Mouse (Mus musculus) ovary, adult 18-20 months (tissue): Measurements from ENCODE around the gene Slc5a11.

Experiments used
- DNase-seq: peaks from one replicate; pipeline ENCODE4 v3.0.0; 2022; ENCODE audit warnings: low spot score, mixed read lengths

Slc5a11 gene

DNA sequence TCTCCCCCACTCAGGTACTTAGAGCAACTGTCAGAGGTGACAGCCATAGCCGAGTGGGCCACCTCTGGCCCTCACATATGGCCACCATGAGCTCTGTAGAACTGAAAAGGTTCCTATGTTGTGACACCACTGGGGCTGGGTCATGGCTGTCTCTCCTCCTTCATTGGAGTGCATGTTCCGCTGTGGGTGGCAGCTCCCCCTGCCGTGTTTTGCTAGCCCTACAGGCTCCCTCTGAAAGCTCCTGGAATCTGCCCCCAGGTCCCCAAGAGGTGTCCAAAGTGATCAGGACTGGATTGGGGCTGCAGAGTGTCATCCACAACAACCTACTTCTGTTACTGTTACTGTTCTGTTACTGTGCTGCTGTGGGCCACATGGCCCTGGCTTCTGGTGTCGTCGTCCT is 2.3 kb upstream of the Slc5a11 start:
- DNase-seq: no peak

DNA sequence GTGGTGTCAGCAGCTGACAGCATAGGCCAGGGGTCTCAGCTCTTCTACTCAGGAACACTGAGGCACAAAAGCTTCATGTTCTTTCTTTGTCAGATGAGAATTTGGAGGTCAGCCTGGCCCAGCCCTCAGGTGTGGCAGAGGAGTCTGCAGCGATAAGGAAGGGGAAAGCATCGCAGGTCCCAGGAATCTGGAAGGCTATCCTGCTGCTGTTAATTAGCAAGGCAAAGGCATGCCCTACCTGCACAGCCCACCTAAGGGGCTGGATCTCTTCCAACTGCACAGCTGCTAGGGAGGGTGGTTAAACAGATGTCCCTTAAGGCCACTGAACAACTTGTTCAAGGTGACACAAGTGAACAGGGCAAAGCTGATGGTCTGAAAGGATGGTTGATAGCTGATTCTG is 558 bp downstream of the Slc5a11 start:
- DNase-seq: no peak

GRCm38 (mm10) chr7:123217448-123218354 is 3.1 kb downstream of the Slc5a11 start:
- no peak for DNase-seq

DNA sequence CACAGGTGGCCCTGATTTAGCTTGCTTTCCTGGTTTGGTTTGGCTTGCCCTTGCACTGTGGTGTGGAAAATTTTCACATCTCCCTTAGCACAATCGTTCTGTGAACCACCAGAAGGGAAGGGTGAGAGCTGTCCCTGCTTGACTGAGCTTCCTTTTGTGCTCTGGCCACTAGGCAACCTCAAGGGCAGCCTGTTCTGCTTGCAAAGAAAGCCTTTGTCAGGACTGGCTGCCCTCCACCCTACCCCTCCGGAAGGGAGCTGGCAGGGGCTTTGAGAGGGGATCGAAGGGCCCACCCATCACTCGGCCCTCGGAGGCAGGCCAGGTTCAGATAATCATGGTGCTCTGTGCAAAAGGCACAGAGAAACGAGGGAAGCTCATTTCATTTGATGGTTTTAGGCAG is 4.0 kb downstream of the Slc5a11 start:
- DNase-seq: no peak

- no peak for DNase-seq
Measured at GRCm38 (mm10) chr7:123219781-123220632, 5.4 kb downstream of the Slc5a11 start.

- no peak for DNase-seq
Measured at GRCm38 (mm10) chr7:123220633-123220942, 6.0 kb downstream of the Slc5a11 start.

GRCm38 (mm10) chr7:123224076-123224475 is 9.5 kb downstream of the Slc5a11 start:
- no peak for DNase-seq

GRCm38 (mm10) chr7:123225159-123225558 is 10.6 kb downstream of the Slc5a11 start:
- DNase-seq: no peak

- no peak for DNase-seq
Measured at GRCm38 (mm10) chr7:123235449-123235848, 20.9 kb downstream of the Slc5a11 start.

DNA sequence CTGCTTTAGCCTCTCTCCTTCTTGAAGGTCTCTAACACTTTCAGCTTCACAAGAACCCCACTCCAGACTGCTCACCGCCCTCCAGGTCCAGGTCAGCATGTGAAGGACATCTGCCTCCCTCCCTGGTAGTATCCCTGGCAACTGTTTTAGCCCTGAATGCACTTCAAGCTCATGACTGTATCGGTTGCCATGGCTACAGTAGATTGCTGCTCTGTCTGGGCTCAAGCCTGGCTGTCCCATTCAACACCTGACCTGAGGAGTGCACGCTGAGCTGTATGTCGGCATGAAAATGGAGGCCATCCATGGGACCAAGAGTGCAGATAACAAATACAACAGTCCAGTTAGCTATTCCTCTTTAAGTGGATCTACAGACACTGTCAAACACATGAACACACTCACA is 24.0 kb downstream of the Slc5a11 start:
- DNase-seq: no peak

DNA sequence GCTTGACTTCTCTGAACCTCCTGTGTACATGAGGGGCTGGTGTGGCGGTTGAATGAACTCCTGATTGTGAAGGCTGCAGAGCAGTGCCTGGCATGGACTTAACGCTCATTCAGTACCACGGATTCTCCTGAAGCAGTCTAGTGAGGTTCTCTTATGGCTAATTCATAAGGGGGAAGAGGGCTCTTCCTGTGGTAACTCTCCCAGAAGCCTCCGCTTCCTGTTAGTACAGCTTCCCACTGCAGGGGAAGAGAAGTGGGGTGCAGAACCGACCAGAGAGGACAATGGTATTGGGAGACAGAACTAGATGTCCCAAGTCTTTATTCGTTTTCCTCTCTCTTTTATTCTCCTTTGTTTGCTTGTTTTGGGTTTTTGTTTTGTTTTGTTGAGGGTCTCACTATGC is 25.5 kb downstream of the Slc5a11 start:
- no peak for DNase-seq

DNA sequence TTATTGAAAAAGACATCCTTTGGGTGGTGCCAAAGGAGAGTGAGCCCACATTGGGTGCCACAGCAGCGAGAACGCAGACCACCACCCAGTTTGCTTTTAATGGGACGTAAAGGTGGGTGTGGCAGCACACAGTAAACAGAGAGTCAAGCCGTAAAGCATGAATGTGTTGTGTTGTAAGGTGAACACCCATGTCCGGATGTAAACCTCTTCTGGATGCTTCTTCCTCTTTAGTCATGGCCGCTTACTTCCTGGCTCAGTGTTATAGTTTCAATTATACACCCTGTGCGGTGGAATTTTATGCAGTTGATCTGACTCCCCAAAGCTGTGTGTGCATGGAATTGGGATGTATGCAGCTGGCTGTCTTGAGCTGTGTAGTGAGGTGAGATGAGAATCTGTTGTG is 27.7 kb downstream of the Slc5a11 start:
- no peak for DNase-seq

DNA sequence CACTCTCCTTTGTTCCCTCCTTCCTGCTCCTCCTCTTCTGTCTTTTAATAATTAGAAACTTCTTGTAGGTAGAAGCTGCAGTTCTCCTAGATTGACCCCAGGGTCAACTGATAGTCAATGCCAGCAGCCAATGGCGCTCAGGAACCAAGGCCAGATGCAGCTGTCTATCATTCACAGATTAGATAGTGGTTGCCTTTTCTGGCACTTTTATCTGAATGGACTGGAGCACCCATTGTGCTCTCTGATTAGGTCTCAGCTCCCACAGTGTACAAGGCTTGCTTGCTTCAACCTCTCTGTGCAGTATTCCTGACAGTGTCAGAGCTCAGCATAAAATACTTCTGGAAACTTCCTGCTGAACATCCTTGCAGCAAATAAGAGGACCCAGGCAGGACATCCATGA is 30.3 kb downstream of the Slc5a11 start:
- peak; percentile 22 for DNase-seq

DNA sequence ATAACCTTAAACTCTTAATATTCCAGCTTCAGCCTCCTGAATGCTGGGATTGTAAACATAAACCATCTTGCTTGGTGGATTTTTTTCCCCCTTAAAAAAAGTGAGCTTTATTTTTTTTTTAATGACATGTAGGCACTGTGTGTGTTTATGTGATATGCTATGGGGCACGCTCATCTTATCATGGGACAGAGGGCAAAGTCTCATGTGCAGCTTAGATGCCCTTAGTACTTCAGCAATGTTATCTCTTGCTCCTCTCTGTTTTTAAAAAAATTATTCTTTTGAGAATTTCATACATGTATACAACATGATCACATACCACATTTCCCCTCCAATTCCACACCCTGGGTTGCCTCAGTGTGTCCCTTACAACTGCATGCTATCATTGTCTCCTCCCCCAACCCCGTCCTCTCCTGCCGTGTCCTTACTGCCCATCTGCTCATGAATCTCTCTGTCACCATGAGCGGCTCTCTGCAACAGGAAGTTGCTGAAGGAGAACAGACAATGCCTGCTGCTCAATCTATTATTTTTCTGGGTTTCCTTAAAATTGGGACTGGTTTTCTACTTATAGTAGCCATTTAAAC is 32.0 kb downstream of the Slc5a11 start:
- no peak for DNase-seq

GRCm38 (mm10) chr7:123248166-123248565 is 33.6 kb downstream of the Slc5a11 start:
- DNase-seq: no peak

DNA sequence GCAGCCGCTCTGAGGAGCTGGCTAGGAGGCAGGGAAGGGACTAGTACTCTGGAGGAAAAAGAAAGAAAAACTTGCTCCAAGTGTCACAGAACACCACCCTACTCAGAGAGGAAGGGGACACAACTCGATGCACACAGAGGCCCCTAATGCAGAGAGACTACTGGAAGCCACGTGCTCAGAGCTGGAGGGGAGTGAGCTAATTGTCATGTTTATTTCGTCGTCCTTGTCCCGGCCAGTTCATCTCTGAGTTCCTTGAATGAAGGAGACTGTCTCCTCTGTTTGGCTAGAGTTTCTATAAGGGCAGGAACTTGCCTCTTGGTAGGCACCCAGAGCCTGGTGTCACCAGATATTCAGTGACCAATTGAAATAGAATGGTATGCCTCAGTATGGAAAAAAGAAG is 36.8 kb downstream of the Slc5a11 start:
- DNase-seq: no peak

DNA sequence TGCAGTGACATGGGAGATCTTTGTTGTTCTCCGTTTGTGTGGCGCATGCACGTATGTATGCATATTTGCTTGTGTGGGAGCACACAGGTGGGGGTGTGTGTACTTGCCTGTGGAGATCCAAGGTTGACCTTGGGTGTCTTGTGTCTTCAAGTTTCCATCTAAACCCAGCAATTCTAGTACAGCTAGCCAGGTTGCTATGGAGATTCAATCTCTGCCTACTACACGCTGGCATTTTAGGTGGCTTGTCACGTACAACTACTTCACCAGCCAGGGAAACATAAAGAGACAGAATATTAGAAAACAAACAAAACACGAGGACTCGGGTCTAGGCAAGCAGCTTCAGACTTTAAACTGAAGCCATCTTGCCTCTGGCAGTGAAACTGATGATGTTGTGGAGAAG is 38.8 kb downstream of the Slc5a11 start:
- DNase-seq: no peak

DNA sequence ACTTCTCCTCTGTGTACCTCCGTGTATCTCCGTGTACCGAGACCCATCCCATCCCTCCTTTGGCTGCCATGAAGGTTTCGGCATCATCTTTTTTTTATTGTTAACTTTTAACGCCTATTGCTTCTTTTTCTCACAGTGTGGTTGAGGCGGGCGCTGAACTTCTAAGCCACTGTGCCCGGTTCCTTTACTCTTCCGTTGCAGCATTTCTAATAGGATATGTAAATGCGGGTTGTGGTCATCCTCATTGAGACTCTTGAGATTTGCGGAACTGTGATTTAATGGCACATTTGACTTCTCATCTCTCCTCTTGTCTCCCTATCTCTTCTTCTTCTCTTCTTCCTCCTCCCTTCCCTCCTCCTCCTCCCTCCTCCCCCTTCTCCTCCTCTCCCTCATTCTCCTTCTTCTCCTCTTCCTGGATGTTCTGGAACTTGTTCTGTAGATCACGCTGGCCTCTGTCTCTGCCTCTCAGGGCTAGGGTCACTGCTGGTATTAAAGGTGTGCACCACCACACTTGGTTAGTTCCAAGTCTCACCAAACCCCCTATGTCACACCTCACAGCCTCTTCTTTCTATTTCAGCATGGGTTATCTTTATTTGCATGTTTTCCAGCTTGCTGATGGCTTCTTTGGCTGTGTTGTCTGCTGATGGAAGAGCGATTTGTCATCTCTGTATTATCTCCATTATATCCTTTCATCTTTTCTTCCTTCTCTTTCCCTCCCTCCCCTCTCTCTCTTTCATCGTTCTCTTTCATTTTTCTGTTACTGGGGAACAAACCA is 39.8 kb downstream of the Slc5a11 start:
- DNase-seq: no peak

DNA sequence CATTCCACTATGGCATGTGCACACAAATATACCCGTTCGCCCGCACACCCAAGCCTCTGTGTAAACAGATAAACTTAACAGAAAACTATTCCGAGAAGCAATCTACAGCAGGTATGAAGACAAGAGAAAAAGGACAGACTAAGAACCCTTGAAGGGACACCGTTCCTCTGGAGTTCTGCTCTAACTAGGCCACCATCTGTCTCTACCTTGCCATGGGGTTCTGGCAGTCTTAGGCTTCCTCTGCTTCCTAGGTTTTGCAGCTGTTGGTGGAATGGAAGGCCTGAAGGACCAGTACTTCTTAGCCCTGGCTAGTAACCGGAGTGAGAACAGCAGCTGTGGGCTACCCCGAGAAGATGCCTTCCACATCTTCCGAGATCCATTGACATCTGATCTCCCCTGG is 43.5 kb downstream of the Slc5a11 start:
- no peak for DNase-seq

GRCm38 (mm10) chr7:123273056-123273455 is 58.5 kb downstream of the Slc5a11 start:
- no peak for DNase-seq

DNA sequence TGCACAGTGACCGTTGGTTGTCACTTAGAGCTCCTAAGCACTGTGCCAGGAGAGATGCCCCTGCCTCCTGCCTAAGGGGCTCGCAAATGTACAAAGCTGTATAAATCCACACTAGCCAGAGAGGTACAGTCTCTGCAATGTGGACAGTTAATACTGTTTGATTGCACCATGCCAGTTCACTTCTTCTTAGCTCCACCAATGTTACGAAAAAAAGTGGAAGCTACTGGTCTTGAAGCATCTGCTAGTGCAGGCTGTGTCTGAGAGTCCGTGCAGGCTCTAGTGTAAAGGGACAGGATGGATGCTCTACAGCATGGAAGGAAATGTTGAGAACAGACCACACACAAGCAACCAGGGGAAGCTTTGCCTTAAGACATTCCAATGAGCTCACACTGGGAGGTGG is 62.0 kb downstream of the Slc5a11 start:
- no peak for DNase-seq

DNA sequence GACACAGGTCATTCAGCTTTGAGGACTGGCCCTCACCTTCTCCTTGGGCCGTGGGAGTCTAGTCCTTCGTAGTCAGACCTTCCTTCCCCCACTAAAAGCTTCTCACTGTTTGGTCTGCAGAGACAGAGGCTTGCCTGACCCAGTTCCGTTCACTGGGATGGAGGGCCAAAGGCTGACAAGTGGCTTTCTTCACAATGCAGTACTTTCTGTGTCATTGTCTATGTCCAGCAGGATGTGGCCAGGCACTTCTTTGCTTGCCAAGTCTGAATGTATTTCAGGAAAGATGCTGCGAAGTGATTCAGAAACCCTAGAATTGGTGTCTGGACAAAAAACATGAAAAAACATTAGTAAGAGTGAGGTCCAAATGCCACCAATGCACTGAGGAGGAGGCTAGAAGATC is 65.2 kb downstream of the Slc5a11 start:
- no peak for DNase-seq
